ENCODE assay signal across 29 mouse cellular contexts in the genomic region with DNA sequence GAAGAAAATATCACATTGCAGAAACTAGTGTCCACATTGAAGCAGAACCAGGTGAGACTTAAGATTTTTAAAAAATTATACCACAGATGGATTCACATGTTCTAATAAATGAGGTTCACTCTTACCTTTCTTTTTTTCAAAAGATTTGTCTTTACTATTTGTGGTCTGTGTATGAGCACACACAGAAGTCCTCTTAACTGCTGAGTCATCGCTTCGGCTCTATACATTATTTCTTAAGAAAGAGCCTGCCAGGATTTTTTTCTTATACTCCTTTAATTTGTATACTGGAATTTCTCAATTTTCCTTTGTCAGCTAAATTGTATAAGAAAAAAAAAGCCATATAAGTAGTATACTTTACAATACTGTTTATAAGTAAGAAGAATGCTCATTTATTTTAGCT.
"Had no signal": no experiment of that assay in that cellular context is flagged by ENCODE, and none has a peak within 500 bp of the region (broad histone marks: within the 10 kb centered on the region; RNA-seq: fewer than 3 reads in every experiment).

No protein-coding gene starts in this region.

- DNase-seq: heart, postnatal 10 days; heart, postnatal 14 days; heart, postnatal 4 days; kidney, adult 11 months; kidney, adult 18-20 months; kidney, adult 2 months; kidney, adult 8-10 months; kidney, adult 9 months; kidney, postnatal 10 days; kidney, postnatal 14 days; kidney, postnatal 25 days; kidney, postnatal 36 days; kidney, postnatal 4 days; layer of hippocampus, adult 9-11 months; layer of hippocampus, postnatal 36 days had no signal

- H3K36me3 ChIP-seq: heart, embryonic 12.5 days; heart, embryonic 15.5 days; intestine, embryonic 15.5 days; kidney, embryonic 15.5 days had no signal

- H3K4me2 ChIP-seq: heart, embryonic 12.5 days; heart, embryonic 13.5 days; heart, embryonic 15.5 days; hindbrain, embryonic 12.5 days; hindbrain, embryonic 13.5 days; hindbrain, embryonic 14.5 days; hindbrain, embryonic 15.5 days; intestine, embryonic 15.5 days; kidney, embryonic 15.5 days had no signal

- H3K4me3 ChIP-seq: heart, embryonic 12.5 days; heart, embryonic 13.5 days; heart, embryonic 15.5 days; hindbrain, embryonic 10.5 days; hindbrain, embryonic 12.5 days; hindbrain, embryonic 13.5 days; hindbrain, embryonic 15.5 days; intestine, embryonic 15.5 days; kidney, embryonic 15.5 days; layer of hippocampus, adult 2 months; left cerebral cortex, adult 2 months had no signal

- H3K9me3 ChIP-seq: heart, embryonic 12.5 days; heart, embryonic 13.5 days; heart, embryonic 15.5 days; hindbrain, embryonic 10.5 days; hindbrain, embryonic 12.5 days; hindbrain, embryonic 13.5 days; hindbrain, embryonic 15.5 days; intestine, embryonic 15.5 days; kidney, embryonic 15.5 days had no signal

- H3K27me3 ChIP-seq: heart, embryonic 12.5 days; heart, embryonic 13.5 days; heart, embryonic 15.5 days; hindbrain, embryonic 12.5 days; hindbrain, embryonic 13.5 days; hindbrain, embryonic 15.5 days; intestine, embryonic 15.5 days; kidney, embryonic 15.5 days had no signal

- H3K4me1 ChIP-seq: heart, embryonic 12.5 days; heart, embryonic 13.5 days; heart, embryonic 15.5 days; hindbrain, embryonic 10.5 days; hindbrain, embryonic 12.5 days; hindbrain, embryonic 13.5 days; hindbrain, embryonic 15.5 days; kidney, embryonic 15.5 days had no signal

- H3K9ac ChIP-seq: heart, embryonic 12.5 days; heart, embryonic 13.5 days; heart, embryonic 15.5 days; hindbrain, embryonic 12.5 days; hindbrain, embryonic 13.5 days; hindbrain, embryonic 14.5 days; hindbrain, embryonic 15.5 days; intestine, embryonic 15.5 days; kidney, embryonic 15.5 days had no signal

- H3K27ac ChIP-seq: heart, embryonic 13.5 days; heart, embryonic 15.5 days; hindbrain, embryonic 10.5 days; hindbrain, embryonic 12.5 days; hindbrain, embryonic 13.5 days; hindbrain, embryonic 14.5 days; hindbrain, embryonic 15.5 days; hindbrain, postnatal 0 days; intestine, embryonic 15.5 days; kidney, embryonic 15.5 days; kidney, postnatal 0 days; left cerebral cortex, adult 2 months had no signal
